Mouse (Mus musculus) gastrocnemius, adult 18-20 months (tissue): ENCODE results near the gene Ugt1a9. TPM values are rescaled to one million over a fixed set of nuclear protein-coding genes. Genes with fewer than 3 reads are reported as not detected.
A peak's percentile ranks its signal among the peaks of the same experiment; 100 is the strongest.
"Not testable (repeated sequence)": the region's sequence is repeated elsewhere in the genome, so short reads cannot be mapped to it uniquely, and the experiment has no call there.

Experiments
- DNase-seq: peaks from one replicate; pipeline ENCODE4 v3.0.0; 2021; ENCODE audit warnings: low spot score
- total RNA-seq, 2 experiments: library from RNA; stranded (reverse); gene quantifications; 2 replicates each; pipeline ENCODE4 v1.2.3; 2021

Gene Ugt1a9
- total RNA-seq, 2 experiments from 2014 or later = 0.14 TPM; not detected in 1

DNA sequence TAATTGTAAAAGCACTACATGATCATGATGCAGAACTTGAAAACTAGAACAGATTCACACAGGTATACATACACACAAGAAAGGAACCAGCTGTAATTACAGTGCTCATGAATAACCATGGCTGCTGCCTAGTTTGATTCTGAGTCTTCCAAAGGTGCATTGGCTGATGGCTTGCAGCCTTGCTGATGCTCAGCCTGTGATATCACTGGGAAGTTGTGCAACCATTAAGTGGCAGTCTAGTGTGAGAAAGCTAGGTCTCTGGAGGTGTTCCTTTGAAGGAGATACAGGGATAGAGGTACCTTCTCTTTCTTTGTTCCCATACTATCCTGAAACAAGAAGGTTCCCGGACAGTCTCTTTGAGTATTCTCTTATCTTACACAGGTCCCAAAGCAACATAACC is 148.5 kb downstream of the Ugt1a9 start:
- peak; percentile 8 for DNase-seq

DNA sequence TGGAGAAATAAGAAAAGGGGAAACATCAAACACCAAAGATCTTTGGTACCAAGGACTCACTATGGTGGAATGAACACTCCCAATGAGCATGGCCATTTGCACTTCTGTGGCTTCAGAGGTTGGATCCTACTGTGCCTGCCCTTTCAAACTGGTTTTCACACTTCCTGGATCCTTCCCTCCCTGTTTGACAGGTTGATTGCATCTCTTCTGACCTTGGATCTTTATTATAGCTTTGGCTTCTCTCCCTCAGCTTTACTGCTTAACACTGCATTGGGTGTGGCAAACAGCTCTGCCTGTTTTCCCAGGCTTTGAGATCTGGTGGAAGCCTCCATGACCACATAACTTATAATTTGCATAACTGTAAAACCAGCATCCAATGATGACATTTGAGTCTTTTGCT is 149.7 kb downstream of the Ugt1a9 start:
- DNase-seq = peak; percentile 18

DNA sequence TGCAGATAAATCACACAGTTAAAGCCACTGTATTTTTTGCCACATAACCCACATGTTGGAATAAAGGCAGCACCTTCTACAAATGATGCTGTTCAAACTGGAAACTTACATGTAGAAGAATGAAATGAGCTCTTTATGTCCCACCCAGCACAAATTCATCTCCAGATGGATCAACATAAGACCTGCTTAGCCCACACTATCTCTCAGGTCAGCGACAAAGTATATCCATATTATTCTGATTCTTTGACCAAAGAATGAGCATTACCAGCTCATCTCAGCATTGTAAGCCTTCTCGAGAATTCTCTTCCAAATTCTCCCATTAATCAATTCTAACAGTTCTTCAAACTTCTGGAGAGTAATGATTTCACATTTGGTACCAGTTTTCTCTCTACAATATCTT is 151.6 kb downstream of the Ugt1a9 start:
- no peak for DNase-seq

DNA sequence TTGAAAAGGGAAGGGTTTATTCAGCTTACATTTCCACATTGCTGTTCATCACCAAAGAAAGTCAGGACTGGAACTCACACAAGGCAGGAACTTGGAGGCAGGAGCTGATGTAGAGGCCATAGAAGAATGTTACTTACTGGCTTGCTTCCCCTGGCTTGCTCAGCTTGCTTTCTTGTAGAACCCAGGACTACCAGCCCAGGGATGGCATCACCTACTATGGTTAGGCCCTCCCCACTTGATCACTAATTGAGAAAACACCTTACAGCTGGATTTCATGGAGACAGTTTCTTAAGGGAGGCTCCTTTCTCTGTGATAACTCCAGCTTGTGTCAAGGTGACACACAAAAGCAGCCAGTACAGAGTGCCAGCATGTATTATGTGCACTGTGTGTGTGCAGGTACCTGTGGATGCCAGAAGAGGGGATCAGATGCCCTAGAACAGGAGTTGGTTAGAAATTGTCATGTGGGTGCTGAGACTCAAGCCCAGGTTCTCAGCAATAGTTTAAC is 152.5 kb downstream of the Ugt1a9 start:
- peak; percentile 7 for DNase-seq

DNA sequence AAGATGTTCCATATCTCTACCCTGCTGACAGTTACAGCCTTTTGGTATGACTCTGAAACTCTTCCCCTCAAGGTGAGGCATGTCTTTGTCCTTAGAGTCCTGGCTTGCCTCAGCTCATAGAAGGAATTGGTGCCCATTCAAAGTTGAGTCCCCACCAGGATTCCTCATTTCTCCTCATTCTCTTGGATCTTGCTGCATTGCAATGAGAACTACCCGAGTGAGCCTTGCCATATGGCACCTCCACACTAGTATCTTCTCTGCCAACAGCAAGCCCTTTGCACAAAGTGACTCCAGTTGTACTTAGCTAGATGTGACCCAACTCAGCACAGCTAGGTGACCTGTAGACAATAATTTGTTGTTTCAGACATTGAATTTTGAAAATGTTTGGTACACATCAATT is 153.0 kb downstream of the Ugt1a9 start:
- DNase-seq = peak; percentile 13

DNA sequence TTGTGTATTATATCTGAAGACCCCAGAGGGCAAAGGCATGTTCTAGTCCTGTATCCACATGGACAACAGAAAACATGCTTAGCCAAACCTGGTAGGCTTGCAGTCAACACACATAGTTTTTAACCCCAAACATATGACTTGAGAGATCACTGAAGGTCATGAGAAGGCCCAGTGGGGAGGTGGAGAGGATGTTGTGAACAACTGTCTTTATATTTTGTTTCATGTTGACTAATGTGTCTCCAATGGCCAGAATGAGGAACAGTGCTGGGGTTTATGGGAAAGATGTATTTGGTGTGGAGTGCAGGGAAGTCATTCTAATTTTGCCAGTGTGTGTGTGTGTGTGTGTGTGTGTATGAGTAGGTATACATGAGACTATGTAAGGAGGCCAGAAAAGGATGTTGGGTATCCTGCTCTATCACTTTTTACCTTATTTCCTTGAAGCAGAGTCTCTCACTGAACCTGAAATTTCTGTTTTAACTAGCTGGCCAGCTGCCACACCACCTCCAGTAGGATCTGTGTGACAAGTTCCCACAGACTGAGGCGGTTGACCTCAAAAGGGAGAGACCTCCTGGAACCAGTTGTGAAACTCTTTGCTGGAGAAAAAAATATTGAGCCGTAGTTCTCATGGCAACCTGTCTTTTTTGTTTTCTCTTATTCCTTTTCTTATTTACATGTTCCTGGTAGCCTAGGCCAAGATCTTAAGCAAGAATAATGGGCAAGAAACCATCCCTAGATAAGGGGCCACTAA is 153.6 kb downstream of the Ugt1a9 start:
- peak; percentile 23 for DNase-seq

DNA sequence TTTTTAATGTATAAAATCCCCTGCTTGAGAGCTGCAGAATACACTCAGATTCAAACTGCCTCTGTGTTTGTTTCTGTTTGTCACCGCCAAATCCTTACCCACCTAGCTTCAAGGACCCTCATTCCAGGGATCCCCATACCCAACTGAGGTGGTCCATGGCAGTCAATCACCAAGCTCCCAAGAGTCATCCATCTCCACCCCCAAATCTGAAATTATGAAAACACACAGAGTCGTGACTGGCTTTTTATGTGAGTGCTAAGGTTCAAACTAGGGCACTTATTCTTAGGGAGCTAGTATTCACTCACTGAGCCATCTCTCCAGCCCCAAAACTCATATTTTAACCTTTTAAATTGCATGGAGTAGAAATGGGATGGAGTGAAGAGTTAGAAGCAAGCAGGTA is 154.7 kb downstream of the Ugt1a9 start:
- DNase-seq = not testable (repeated sequence)

DNA sequence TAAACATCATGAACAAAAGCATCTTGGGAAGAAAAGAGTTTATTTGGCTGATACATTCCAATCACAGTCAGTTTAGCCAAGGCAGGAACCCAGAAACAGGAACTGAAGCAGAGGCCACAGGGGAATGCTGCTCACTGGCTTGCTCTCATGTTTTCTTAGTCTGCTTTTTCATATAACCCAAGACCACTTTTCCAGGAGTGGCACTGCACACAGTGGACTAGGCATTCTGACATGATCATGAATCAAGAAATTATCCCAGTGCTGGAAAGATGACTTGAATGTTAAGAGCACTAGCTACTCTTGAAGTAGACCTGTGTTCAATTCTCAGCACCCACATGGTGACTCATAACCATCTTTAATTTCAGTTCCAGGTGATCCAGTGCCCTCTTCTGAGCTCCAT is 155.1 kb downstream of the Ugt1a9 start:
- DNase-seq = peak; percentile 4

DNA sequence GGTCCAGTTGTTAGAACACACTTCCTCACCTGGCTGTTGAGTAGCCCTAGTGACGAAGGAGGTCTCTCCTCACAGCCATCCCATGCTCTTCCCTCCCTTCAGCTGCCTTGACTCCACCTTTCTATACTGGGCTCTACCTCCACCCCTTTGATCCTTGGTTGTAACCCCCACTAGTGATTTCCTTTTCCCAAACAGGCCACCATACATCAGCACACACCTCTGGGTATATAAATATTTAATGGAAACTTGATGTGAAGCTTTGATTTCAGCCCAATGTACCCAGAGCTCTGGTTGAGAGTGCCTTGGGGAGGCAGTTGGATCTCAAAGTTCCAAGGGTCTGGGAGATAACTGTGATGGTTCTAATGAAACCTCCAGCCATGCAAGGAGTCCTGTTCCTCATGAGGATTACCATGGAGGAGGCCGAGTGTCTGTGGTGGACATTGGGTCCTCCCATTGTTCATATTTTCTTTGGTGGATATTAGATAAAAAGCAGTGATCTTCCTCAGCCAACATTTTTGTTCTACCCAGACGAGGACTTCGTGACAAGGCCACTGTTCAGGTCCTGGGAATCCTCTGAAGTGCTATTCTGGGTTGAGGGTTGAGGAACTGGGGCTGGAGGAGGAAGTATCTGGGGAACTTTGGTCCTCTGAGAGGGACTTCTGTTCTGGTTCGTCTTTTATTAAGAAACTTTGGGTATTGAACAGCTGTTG is 156.2 kb downstream of the Ugt1a9 start, which contains the start of gene Mroh2a:
Gene Mroh2a, plus strand, starts transcription at position 317 of the 710 bp plus-strand sequence.
- peak; percentile 1 for DNase-seq

DNA sequence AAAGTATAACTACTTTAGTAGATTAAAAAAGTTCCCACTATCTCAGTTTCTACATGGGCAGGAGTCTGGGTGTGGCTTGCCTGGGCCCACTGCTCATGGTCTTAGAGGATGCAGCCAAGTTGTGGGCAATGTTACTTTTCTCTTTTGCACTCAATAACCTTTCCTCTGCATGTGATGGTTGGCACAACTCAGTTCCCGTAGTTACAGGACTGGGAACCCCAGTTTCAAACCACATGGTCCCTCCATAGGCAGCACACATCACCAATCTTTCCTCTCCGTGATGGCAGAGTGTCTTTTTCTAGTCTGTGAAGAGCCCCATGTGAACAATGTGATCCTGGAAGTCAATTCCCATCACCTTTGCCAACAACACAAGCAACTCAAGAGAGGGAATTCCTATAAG is 156.9 kb downstream of the Ugt1a9 start:
- DNase-seq = no peak

DNA sequence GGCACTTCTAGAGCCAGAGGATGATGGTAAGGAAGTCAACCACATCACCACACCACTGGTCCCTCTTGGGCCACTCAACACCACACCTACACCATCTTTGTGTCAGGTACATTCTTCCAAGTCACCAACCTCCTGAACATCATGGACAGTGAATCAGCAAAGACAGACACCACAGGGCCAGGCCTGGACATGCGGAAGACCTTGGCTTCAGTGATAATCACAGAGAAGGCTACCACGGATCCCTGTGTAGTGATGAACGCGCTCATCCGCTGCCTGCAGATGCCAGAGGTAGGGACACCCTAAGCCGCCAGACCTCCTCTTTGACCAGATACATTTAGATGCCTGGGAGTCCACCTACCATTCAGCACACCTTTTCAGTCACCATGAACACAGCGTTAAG is 157.5 kb downstream of the Ugt1a9 start:
- no peak for DNase-seq

DNA sequence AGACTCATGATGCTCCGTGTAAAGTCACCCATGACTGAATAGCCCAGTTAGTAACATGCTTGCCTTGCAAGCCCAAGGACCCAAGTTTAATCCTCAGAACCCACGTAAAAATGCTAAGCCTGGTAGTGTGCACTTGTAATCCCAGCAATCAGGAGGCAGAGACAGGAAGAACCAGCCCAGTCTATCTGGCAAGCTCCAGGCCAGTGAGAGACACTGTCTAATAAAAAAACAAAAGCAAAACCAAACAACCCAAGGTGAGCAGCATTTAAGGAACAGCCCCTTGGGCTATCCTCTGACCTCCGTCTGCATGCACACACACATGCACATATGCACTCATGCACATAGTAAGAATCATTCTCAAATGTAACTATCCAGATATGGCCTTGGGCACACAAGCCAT is 159.0 kb downstream of the Ugt1a9 start:
- DNase-seq = no peak

DNA sequence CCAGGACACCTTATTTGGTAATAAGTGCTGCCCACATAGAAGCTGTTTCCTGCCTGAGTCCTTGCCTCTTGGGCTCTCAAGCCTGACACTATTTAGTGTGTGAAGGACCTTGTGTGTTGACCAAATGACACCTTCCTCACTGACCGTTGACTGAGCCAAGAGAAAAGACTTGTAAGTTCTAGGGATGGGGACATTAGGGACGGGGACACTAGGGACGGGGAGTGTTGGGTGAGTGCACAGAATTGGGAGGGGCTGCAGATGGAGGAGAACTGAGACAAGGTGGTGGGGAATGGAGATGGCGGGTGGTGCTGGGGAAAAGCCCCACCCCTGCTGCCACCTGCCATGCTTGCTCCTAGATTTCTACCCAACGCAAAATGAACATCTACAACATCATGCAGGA is 159.4 kb downstream of the Ugt1a9 start:
- DNase-seq = no peak

DNA sequence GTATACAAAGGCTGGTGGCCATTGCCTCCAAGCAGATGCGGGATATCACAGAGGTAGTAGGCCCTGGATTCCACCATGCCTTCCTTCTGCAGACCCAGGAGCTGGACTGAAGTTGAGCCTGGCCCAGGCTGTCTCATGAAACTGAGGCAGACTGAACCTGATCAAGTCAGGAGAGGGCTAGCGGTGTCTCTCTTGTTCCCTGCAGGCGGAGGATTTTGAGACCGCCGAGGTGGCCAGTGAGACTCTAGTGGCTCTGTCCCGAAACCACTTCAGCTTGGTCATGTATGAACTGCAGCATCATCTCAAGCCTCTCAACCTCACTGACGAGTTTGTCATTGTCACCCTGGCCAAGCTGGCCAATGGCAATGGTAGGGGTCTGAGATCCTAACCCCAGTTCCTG is 159.8 kb downstream of the Ugt1a9 start:
- DNase-seq = no peak

DNA sequence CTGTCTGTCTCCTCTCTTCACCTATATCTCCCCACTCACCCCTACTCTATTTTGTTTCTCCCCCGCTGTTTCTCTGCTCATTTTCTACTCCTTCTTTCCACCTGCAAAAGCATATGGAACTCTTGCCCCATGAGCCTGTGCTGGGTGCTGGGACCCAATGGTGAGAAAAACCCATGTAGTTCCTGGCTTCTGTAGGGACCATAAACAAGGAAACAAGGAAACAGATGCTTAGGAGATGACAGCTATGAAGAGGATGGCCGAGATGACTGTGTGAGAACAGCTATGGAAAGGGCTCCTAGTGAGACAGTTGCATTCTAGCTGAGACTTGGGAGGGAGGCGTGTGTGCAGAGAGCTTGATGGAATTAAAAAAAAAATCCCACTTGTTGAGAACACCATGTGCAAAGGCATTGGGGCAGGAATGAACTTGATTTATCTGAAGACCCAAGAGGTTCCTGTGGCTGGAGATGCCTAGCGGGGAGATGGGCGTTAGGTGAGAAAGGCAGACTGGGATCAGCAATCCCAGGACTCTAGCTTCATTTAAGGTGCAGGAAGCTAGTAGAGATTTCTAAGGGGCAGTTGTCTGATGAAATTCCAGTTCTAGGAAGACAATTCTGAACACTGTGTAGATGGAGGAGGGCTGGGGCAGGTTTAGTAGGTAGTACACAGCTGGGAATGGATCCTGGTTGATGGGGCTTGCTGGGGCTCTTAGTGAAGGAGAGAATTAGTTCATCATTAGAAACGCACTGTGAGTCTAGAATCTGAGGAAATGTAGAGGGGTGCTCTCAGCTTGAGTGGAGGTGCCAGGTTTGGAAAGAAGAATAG is 160.6 kb downstream of the Ugt1a9 start:
- DNase-seq = no peak

DNA sequence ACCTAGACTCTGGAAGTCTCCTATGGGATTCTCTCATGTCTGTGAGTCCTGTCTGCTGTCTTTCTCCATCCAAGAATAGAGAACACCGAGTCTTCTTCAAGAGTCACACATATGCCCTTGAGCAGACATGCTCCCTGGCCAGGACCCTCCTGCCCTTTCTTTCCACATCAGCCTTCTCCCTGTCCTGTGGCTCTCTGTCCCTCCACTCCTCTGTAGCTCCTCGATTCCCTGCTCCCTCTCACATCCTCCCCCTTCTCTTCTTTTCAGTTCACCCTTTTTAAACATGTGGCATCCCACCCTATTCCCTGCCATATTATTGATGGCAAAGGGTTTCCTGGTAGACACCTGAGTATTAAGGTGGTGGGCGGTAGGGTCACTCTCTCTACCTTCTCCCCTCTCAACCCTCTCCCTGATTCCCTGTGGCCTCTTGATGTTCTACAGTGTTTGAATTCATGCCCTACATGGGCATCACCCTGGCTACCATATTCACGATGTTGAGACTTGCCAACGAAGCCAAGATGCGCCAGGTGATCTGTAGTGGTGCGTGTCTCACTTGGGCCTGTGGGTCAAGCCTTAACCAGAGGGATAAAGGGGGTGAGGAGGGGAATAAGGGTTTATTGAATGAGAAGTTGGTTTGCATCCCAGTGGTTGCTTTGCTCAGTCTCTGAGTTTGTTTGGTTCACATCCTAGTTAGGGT is 161.4 kb downstream of the Ugt1a9 start:
- no peak for DNase-seq

DNA sequence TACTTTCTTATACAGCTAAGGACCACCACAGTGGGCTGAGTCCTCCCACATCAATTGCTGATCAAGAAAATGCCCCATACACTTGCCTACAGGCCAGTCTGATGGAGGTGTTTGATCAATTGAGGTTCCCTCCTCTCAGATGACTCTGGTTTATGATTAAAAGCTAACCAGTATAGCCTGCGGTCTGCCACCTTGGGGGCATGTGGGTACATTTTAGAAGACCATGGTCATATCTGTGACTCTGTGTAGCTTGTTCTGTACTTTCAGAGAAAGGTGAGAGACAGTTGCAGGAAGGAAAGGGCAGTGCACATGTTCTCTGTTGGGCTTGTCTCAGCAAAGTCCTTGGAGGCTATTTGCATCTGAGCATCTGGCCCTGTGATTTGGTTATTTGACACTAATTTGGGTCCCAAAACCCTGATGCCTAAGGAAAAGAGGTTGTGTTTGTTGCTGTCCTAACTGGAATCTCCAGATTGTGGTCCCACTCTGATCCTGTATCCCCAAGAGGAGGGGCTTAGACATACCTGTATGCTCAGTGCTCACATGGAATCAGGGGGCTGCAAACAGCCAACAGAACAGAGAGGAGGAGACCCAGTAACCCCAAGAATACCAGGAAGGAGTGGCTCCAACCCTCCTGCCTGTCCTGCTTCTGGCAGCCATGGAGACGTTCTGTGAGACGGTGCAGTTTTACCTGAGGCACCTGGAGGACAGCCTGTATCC is 162.2 kb downstream of the Ugt1a9 start:
- DNase-seq = no peak

DNA sequence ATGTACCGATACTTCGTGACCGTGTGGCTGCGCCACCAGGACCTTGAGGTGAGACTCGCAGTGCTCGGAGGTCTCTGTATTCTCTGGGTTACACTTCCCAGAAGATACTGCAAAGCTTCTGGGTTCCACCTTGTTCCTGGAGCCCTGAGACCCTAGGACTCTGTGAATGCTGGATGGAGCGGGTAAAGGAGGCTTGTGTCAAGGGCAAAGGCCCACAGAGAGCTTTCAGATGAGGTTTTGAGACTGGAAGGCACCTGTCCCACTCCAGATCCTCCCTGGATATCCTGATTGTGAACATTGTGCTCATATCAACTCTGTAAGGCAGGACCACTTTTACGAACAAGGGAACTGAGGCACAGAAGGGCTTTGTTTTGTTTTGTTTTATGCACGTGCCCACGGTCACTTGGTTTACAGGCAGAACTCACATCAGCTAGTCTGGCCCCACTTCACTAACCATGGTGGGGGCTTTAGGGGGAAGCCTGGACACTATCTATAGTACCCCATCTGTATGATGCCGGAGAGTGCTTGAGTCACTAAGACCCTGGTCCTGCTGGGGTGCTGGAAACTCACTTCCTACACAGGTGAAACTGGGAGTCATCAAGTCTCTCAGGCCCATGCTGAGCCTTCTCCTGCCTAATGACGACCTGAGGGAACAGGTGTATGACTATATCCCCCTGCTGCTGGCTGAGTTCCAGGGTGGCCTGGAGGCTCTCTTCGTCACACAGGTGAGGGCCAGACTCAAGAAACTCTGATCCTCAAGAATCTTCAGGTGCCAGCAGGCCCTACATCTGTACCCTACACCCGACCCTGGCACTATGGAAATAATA is 163.0 kb downstream of the Ugt1a9 start:
- no peak for DNase-seq

DNA sequence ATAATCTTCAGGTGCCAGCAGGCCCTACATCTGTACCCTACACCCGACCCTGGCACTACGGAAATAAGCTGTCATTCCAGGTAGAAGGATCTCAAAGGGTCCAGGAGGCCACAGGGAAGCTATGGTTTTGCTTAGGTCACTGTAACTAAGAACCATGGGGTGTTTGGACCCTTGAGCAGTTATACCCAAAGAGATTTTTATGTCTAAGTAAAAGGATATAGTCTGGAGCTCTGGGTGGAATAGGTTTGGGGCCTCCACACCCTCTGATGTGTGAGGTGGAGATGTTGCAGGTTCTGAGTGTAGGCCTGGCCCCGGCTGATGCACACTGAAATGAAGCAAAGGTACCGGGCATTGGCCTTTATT is 163.6 kb downstream of the Ugt1a9 start:
- no peak for DNase-seq

DNA sequence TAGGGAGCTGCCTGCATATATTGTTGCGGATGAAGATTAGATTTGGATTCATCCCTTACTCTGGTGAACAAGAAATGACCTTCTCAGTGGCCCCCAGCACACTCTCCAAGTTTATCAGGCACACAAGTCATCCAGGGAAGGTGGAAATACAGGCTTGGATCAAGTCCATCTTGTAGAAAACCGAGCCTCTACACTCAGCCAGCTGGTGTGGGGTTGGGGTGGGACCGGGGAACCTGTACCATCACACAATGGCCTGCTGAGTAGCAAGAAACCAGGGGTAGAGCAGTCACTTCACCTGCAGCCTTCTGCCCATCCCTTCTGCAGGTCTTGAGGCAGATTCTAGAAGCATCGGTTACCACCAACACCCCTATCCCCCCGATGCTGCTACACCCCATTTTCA is 164.0 kb downstream of the Ugt1a9 start:
- DNase-seq = no peak
